Mouse (Mus musculus) intestine, embryonic 15.5 days (tissue): Measurements from ENCODE around the gene Pccb. TPM values are rescaled to one million over a fixed set of nuclear protein-coding genes. Genes with fewer than 3 reads are reported as not detected.

Source experiments
- ATAC-seq: fragments of 200-750 bp; cut with Nextera tagmentation; 2 replicates; pipeline ENCODE4 v1.8.0; 2017; ENCODE audit warnings: moderate TSS enrichment, moderate library complexity
- H3K27ac ChIP-seq: fragments of 300-500 bp; sonication (generic); 2 replicates; pipeline ENCODE4 v1.5.1; 2015; ENCODE audit warnings: mild to moderate bottlenecking, inconsistent platforms
- H3K27me3 ChIP-seq: fragments of 300-500 bp; sonication (generic); replicated peaks from 2 replicates; pipeline ENCODE4 v1.6.1; 2015; ENCODE audit warnings: inconsistent platforms
- H3K36me3 ChIP-seq: fragments of 300-500 bp; sonication (generic); 2 replicates; pipeline ENCODE4 v1.6.1; 2015; ENCODE audit warnings: inconsistent platforms
- H3K4me1 ChIP-seq: fragments of 300-500 bp; sonication (generic); replicated peaks from 2 replicates; pipeline ENCODE4 v1.6.1; 2015; ENCODE audit warnings: inconsistent platforms
- H3K4me2 ChIP-seq: fragments of 300-500 bp; sonication (generic); replicated peaks from 2 replicates; pipeline ENCODE4 v1.6.1; 2015; ENCODE audit warnings: mild to moderate bottlenecking, inconsistent platforms
- H3K4me3 ChIP-seq: fragments of 300-500 bp; sonication (generic); replicated peaks from 2 replicates; pipeline ENCODE4 v1.5.1; 2015; ENCODE audit warnings: inconsistent platforms
- H3K9ac ChIP-seq: fragments of 300-500 bp; sonication (generic); 2 replicates; pipeline ENCODE4 v1.6.1; 2015; ENCODE audit warnings: inconsistent platforms
- H3K9me3 ChIP-seq: fragments of 300-500 bp; sonication (generic); 2 replicates; pipeline ENCODE4 v1.6.1; 2016; ENCODE audit warnings: inconsistent platforms
- WGBS: fragments of 180-500 bp; shearing (Covaris S2); methylation state at CpG from one replicate; pipeline ENCODE4 v1.1.7; 2015; 5-methylcytosine and 5-hydroxymethylcytosine counted together
- polyA plus RNA-seq: library from polyadenylated mRNA; unstranded; fragments of >200 nt; fragmentation: Nextera tagmentation; extraction: Ambion mirVana; gene quantifications from 2 replicates; pipeline ENCODE4 v1.2.1, GENCODE M21; 2015

The Pccb gene
- polyA plus RNA-seq, 1 experiment from 2014 or later, result 25.1 TPM

DNA sequence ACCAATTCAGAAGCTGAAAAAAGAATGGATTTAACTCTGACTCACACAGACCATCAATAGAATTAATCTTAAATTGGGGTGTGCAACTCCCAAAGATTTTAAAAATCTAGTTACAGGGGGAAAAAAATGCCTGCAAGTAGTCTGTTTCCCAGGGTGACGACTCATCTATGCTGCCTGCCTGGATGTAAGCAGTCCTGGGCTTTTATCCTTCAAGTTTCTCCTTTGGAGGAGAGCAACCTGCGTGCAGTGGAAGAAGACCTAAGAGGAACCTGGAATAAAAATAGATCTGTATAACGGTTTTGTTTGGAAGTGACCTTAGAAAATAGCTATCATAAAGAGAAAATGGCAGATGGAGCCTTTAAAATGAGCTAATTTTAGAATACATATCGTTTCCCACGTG, 37.8 kb upstream of the Pccb start:
- H3K9me3 ChIP-seq, result no peaks in the 10 kb centered on the region
- no peak for ATAC-seq
- H3K4me1 ChIP-seq, result 0 out of 2 replicates have a peak, but pooled peaks cover 2% of the 10 kb centered on the region
- no peak overlapping the region for H3K9ac ChIP-seq
- H3K27ac ChIP-seq, result no peak overlapping the region
- no peaks in the 10 kb centered on the region for H3K36me3 ChIP-seq
- WGBS, result 40% methylated on average over 5 of the region's 5 CpGs
- no peak overlapping the region for H3K4me2 ChIP-seq
- H3K27me3 ChIP-seq, result no peaks in the 10 kb centered on the region
- no peak overlapping the region for H3K4me3 ChIP-seq

- Histone ChIP-seq H3K4me2 (no peak overlapping the region), H3K36me3 (no peaks in the 10 kb centered on the region), H3K4me3 (no peak overlapping the region), H3K27ac (no peak overlapping the region), H3K27me3 (no peaks in the 10 kb centered on the region), H3K9me3 (no peaks in the 10 kb centered on the region), H3K4me1 (0 out of 2 replicates have a peak, but pooled peaks cover 2% of the 10 kb centered on the region), H3K9ac (no peak overlapping the region)
- 96% methylated on average over 3 of the region's 3 CpGs for WGBS
- no peak for ATAC-seq
Observed at GRCm38 (mm10) chr9:101069781-101070180, 35.1 kb upstream of the Pccb start.

DNA sequence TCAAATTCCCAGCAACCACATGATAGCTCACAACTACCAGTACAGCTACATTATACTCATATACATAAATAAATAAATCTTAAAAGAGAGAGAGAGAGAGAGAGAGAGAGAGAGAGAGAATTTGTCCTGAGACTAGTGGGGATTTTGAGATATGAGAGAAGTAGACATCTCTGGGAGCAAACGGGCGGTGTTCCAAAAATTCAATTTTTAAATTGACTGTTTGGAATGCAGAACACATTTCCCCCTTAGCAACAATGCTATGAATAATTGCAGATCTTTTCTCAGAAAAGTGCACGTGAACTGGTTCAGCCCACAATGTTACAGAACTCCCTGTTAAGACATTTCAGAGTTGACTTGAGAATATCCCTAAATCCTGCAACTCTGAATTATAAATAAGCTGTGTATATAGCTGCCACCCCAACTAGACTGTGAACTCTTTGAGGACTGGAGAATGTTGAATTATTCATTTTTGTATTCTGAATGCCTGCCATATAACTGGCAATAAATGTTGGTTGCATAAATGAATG, 30.4 kb upstream of the Pccb start:
- H3K36me3 ChIP-seq, result no peaks in the 10 kb centered on the region
- H3K4me3 ChIP-seq, result no peak overlapping the region
- WGBS, result 77% methylated on average over 3 of the region's 3 CpGs
- no peaks in the 10 kb centered on the region for H3K27me3 ChIP-seq
- H3K27ac ChIP-seq, result no peak overlapping the region
- H3K9ac ChIP-seq, result no peak overlapping the region
- H3K9me3 ChIP-seq, result no peaks in the 10 kb centered on the region
- H3K4me1 ChIP-seq, result 0 out of 2 replicates have a peak, but pooled peaks cover 2% of the 10 kb centered on the region
- ATAC-seq, result no peak
- H3K4me2 ChIP-seq, result no peak overlapping the region

DNA sequence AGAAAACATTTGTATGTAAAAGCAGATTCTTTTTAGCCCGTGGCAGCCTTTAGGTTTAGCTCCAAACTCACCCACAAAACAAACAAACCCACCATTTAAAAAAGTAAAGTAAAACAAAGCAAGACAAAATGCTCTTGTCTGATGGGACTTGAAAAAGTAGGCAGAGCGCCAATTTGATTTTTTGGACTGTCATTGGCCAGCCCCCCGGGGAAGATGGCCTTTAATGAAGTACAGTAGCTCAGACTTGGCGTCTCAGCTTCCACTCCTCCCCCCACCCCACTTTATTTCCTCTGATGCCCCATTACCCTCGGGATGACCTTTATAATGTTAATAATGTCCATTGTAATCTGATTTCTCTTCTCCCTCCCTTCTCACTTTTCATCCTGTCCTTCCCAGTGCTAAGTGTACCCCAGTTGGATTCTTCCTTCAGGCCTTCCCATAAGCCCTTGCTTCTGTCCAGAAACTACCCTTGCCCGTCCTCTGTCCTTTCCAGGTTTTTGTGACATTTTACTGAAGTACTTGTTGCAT, 27.6 kb upstream of the Pccb start:
- H3K27me3 ChIP-seq, result no peaks in the 10 kb centered on the region
- no peak overlapping the region for H3K9ac ChIP-seq
- no peaks in the 10 kb centered on the region for H3K36me3 ChIP-seq
- H3K4me1 ChIP-seq, result 0 out of 2 replicates have a peak, but pooled peaks cover 2% of the 10 kb centered on the region
- no peak overlapping the region for H3K4me2 ChIP-seq
- no peaks in the 10 kb centered on the region for H3K9me3 ChIP-seq
- no peak overlapping the region for H3K27ac ChIP-seq
- no peak for ATAC-seq
- 55% methylated on average over 6 of the region's 6 CpGs for WGBS
- no peak overlapping the region for H3K4me3 ChIP-seq

- H3K4me1 ChIP-seq, result 0 out of 2 replicates have a peak, but pooled peaks cover 4% of the 10 kb centered on the region
- no peaks in the 10 kb centered on the region for H3K36me3 ChIP-seq
- H3K4me2 ChIP-seq, result no peak overlapping the region
- no peak overlapping the region for H3K27ac ChIP-seq
- no peak overlapping the region for H3K4me3 ChIP-seq
- WGBS, result 57% methylated on average over 11 of the region's 11 CpGs
- H3K27me3 ChIP-seq, result no peaks in the 10 kb centered on the region
- no peak for ATAC-seq
- H3K9me3 ChIP-seq, result no peaks in the 10 kb centered on the region
- no peak overlapping the region for H3K9ac ChIP-seq
Observed at GRCm38 (mm10) chr9:101061035-101061434, 26.3 kb upstream of the Pccb start.

- ATAC-seq, result no peak
- no peaks in the 10 kb centered on the region for H3K36me3 ChIP-seq
- H3K4me2 ChIP-seq, result no peak overlapping the region
- H3K4me3 ChIP-seq, result no peak overlapping the region
- H3K4me1 ChIP-seq, result 0 out of 2 replicates have a peak, but pooled peaks cover 4% of the 10 kb centered on the region
- H3K9me3 ChIP-seq, result no peaks in the 10 kb centered on the region
- H3K9ac ChIP-seq, result no peak overlapping the region
- WGBS, result 89% methylated on average over 4 of the region's 4 CpGs
- no peak overlapping the region for H3K27ac ChIP-seq
- H3K27me3 ChIP-seq, result no peaks in the 10 kb centered on the region
Observed at GRCm38 (mm10) chr9:101057156-101057555, 22.5 kb upstream of the Pccb start.

GRCm38 (mm10) chr9:101053279-101053678, 18.6 kb upstream of the Pccb start:
- Histone ChIP-seq H3K9me3 (no peaks in the 10 kb centered on the region), H3K27ac (no peak overlapping the region), H3K4me1 (0 out of 2 replicates have a peak, but pooled peaks cover 2% of the 10 kb centered on the region), H3K4me2 (0 out of 2 replicates have a peak overlapping the region, but pooled peaks have one; percentile 17), H3K27me3 (no peaks in the 10 kb centered on the region), H3K4me3 (no peak overlapping the region), H3K36me3 (no peaks in the 10 kb centered on the region), H3K9ac (no peak overlapping the region)
- ATAC-seq, result peak; percentile 80
- 55% methylated on average over 14 of the region's 14 CpGs for WGBS

DNA sequence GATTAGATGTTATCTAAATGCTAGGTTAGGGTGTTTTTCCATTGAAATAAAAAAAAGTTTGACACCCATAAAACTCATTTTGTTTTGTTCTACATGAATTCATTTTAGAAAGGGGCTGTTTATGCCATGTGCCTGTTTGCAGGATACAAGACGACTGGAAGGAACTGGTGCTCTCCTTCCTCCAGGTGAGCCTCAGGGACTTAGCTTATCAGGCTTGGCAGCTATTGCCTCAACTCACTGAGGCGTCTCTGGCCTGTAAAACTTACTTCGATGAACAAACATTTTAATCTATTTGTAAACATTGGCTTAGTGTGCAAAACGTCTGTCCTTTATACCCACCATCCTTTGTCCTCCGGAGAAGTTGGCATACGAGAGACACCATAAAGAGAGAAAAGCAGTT, 18.0 kb upstream of the Pccb start:
- H3K36me3 ChIP-seq, result no peaks in the 10 kb centered on the region
- H3K4me3 ChIP-seq, result no peak overlapping the region
- no peaks in the 10 kb centered on the region for H3K27me3 ChIP-seq
- peak; percentile 70 for ATAC-seq
- WGBS, result 52% methylated on average over 6 of the region's 6 CpGs
- H3K9me3 ChIP-seq, result no peaks in the 10 kb centered on the region
- H3K4me2 ChIP-seq, result no peak overlapping the region
- no peak overlapping the region for H3K9ac ChIP-seq
- 0 out of 2 replicates have a peak, but pooled peaks cover 2% of the 10 kb centered on the region for H3K4me1 ChIP-seq
- H3K27ac ChIP-seq, result no peak overlapping the region

DNA sequence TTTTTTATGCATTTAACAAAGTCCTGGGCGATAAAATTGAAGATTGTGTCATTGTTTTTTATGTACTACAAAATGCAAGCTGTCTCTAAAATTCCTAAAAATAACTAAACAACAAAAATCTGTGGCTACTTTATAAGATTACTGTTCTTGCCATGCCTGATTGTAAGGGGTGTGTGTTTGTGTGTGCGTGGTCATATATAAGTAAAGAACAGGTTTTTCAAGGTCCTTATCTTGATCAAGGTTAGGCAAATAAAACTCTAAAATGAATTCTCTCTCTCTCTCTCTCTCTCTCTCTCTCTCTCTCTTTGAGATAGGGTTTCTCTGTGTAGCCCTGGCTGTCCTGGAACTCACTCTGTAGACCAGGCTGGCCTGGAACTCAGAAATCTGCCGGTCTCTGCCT, 17.3 kb upstream of the Pccb start:
- H3K9ac ChIP-seq, result no peak overlapping the region
- H3K27me3 ChIP-seq, result no peaks in the 10 kb centered on the region
- H3K9me3 ChIP-seq, result no peaks in the 10 kb centered on the region
- H3K4me3 ChIP-seq, result no peak overlapping the region
- H3K4me2 ChIP-seq, result no peak overlapping the region
- no peaks in the 10 kb centered on the region for H3K36me3 ChIP-seq
- 72% methylated on average over 3 of the region's 3 CpGs for WGBS
- peak; percentile 43; the same call in 1 of the 2 replicates for ATAC-seq
- 0 out of 2 replicates have a peak, but pooled peaks cover under 1% of the 10 kb centered on the region for H3K4me1 ChIP-seq
- H3K27ac ChIP-seq, result no peak overlapping the region

GRCm38 (mm10) chr9:101045710-101046338, 11.1 kb upstream of the Pccb start:
- Histone ChIP-seq H3K27ac (peak overlapping the region; percentile 59), H3K9ac (peak overlapping the region; percentile 13; the same call in 1 of the 2 replicates), H3K4me2 (peak overlapping the region; percentile 47), H3K9me3 (no peaks in the 10 kb centered on the region), H3K4me1 (peaks cover 8% of the 10 kb centered on the region; the same call in 1 of the 2 replicates), H3K36me3 (no peaks in the 10 kb centered on the region), H3K4me3 (no peak overlapping the region), H3K27me3 (no peaks in the 10 kb centered on the region)
- ATAC-seq, result peak; percentile 76
- WGBS, result 31% methylated on average over 15 of the region's 15 CpGs

DNA sequence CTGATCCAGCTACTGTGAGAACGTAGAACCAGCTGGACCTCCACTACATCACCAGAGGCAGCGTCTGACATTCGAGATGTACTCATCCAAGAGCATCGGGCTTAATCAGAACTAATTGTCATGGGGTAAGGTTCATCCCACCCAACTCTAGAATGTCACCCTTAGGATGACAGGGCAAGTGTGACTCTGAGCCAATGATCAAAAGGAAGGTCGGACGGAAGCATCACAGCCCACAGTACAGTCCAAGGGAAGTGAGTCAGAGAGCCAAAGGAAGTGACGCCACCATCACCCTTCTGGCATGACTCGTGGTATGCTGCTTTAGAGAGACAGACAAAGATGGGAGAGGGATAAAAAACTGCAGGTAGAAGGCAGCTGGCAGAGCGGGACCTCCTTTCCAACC, 7.6 kb upstream of the Pccb start:
- H3K27me3 ChIP-seq, result no peaks in the 10 kb centered on the region
- H3K4me1 ChIP-seq, result peaks cover 12% of the 10 kb centered on the region; the same call in 1 of the 2 replicates
- no peaks in the 10 kb centered on the region for H3K36me3 ChIP-seq
- no peaks in the 10 kb centered on the region for H3K9me3 ChIP-seq
- WGBS, result 80% methylated on average over 9 of the region's 9 CpGs
- no peak for ATAC-seq
- H3K4me3 ChIP-seq, result no peak overlapping the region
- no peak overlapping the region for H3K4me2 ChIP-seq
- no peak overlapping the region for H3K9ac ChIP-seq
- H3K27ac ChIP-seq, result no peak overlapping the region

DNA sequence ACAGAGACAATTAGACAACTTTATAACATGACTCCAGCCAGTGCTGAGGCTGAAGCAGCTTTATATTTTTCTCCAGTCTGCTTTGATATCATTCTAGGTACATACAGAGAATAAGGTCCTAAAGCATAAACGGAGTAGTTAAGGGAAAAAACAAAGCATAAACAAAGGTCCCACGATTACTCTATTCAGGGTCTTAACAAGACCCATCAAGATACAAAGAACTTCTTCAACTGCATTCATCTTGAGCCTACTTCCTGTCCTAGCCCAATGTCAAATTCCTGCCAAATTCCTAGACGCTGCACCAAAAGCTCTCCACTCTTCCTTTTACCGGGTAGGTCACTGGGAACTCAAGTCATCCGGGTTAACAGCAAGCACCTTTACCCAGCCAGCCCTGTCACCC, 6.8 kb upstream of the Pccb start:
- WGBS, result 75% methylated on average over 5 of the region's 5 CpGs
- Histone ChIP-seq H3K4me3 (no peak overlapping the region), H3K4me1 (peaks cover 13% of the 10 kb centered on the region; the same call in 1 of the 2 replicates), H3K9me3 (no peaks in the 10 kb centered on the region), H3K36me3 (no peaks in the 10 kb centered on the region), H3K27ac (no peak overlapping the region), H3K27me3 (no peaks in the 10 kb centered on the region), H3K9ac (no peak overlapping the region), H3K4me2 (no peak overlapping the region)
- ATAC-seq, result no peak
